Mouse (Mus musculus) CH12.LX (cell line): ENCODE data around the gene Cdcp1. TPM values are rescaled to one million over a fixed set of nuclear protein-coding genes. Genes with fewer than 3 reads are reported as not detected.
A peak's percentile ranks its signal among the peaks of the same experiment; 100 is the strongest.

Experiments used
- DNase-seq: peaks from one replicate; pipeline ENCODE4 v3.0.0-alpha.2; 2013; ENCODE audit errors: extremely low read depth
- H3K27ac ChIP-seq: 2 replicates; pipeline ENCODE4 v1.5.1; 2012; ENCODE audit warnings: low read depth, mild to moderate bottlenecking, control low read depth, moderate library complexity; ENCODE audit not compliant: insufficient read depth
- H3K27me3 ChIP-seq: replicated peaks from 2 replicates; pipeline ENCODE3; 2012; ENCODE audit warnings: inconsistent platforms
- H3K36me3 ChIP-seq, 2 experiments: replicated peaks in 1 of 2; 2 replicates each; pipeline versions ENCODE3 to v1.6.1; 2012; ENCODE audit warnings: inconsistent platforms in 1 of 2, low read length in 1 of 2, mild to moderate bottlenecking in 1 of 2, mixed read lengths in 1 of 2, moderate library complexity in 1 of 2; ENCODE audit not compliant: control insufficient read depth in 1 of 2, insufficient read depth in 1 of 2
- H3K4me1 ChIP-seq, 2 experiments: 2 replicates each; pipeline ENCODE4 v1.6.1; 2012; ENCODE audit warnings: inconsistent platforms in 1 of 2, moderate library complexity in 1 of 2; ENCODE audit not compliant: insufficient read depth in 2 of 2, control insufficient read depth in 1 of 2
- H3K4me2 ChIP-seq: 2 replicates; pipeline ENCODE4 v1.6.1; 2012; ENCODE audit warnings: low read depth, mild to moderate bottlenecking, control low read depth; ENCODE audit not compliant: poor library complexity, insufficient read depth, severe bottlenecking
- H3K4me3 ChIP-seq, 3 experiments: fragments of 150-350 bp in 1 of 3; sonication (generic) in 1 of 3; replicated peaks in 1 of 3; 2 replicates each; pipeline versions ENCODE3 to v1.5.1; 2011 to 2012; ENCODE audit warnings: low read depth in 2 of 3, low read length in 2 of 3, mild to moderate bottlenecking in 2 of 3, moderate library complexity in 2 of 3, control low read depth in 1 of 3, improper control_type of control experiment in 1 of 3, inconsistent platforms in 1 of 3, mixed read lengths in 1 of 3; ENCODE audit not compliant: poor library complexity in 1 of 3
- H3K79me2 ChIP-seq: replicated peaks from 2 replicates; pipeline ENCODE4 v1.6.1; 2012; ENCODE audit warnings: mild to moderate bottlenecking, moderate library complexity; ENCODE audit not compliant: control insufficient read depth, poor library complexity, insufficient read depth, severe bottlenecking; ENCODE audit errors: extremely low read depth
- H3K9ac ChIP-seq: 2 replicates; pipeline ENCODE4 v1.6.1; 2012; ENCODE audit warnings: low read depth, mild to moderate bottlenecking, control low read depth, moderate library complexity; ENCODE audit not compliant: insufficient read depth
- H3K9me3 ChIP-seq: replicated peaks from 2 replicates; pipeline ENCODE3; 2012; ENCODE audit warnings: low read length, inconsistent platforms, mixed read lengths
- CHD2 ChIP-seq: IDR thresholded peaks from 2 replicates; pipeline ENCODE4 v1.6.1; 2011; ENCODE audit warnings: low read length, improper control_type of control experiment
- CTCF ChIP-seq, 2 experiments: IDR thresholded peaks in 1 of 2; conservative IDR thresholded peaks in 1 of 2; 2 replicates each; pipeline ENCODE4 v1.5.1; 2011 to 2012; ENCODE audit warnings: low read depth in 2 of 2, low read length in 2 of 2, improper control_type of control experiment in 1 of 2, inconsistent platforms in 1 of 2, mild to moderate bottlenecking in 1 of 2, moderate library complexity in 1 of 2
- E2F4 ChIP-seq: IDR thresholded peaks from 2 replicates; pipeline ENCODE4 v1.6.1; 2011; ENCODE audit warnings: low read depth, low read length, improper control_type of control experiment; ENCODE audit not compliant: insufficient replicate concordance
- ELF1 ChIP-seq: IDR thresholded peaks from 2 replicates; pipeline ENCODE4 v1.6.1; 2014; ENCODE audit warnings: low read depth, mild to moderate bottlenecking, inconsistent platforms, low read length, improper control_type of control experiment
- EP300 ChIP-seq: IDR thresholded peaks from 2 replicates; pipeline ENCODE4 v1.6.1; 2011; ENCODE audit warnings: low read length, improper control_type of control experiment
- ETS1 ChIP-seq: conservative IDR thresholded peaks from 2 replicates; pipeline ENCODE4 v1.6.1; 2012; ENCODE audit warnings: low read depth, mild to moderate bottlenecking, inconsistent platforms, low read length, improper control_type of control experiment, moderate library complexity
- HCFC1 ChIP-seq: IDR thresholded peaks from 2 replicates; pipeline ENCODE4 v1.6.1; 2012; ENCODE audit warnings: low read depth, mild to moderate bottlenecking, inconsistent platforms, low read length, improper control_type of control experiment
- IRF4 ChIP-seq: IDR thresholded peaks from 2 replicates; pipeline ENCODE4 v1.6.1; 2014; ENCODE audit warnings: low read depth, mild to moderate bottlenecking, inconsistent platforms, low read length, improper control_type of control experiment
- JUN ChIP-seq: IDR thresholded peaks from 2 replicates; pipeline ENCODE4 v1.6.1; 2011; ENCODE audit warnings: low read depth, mild to moderate bottlenecking, low read length, improper control_type of control experiment, moderate library complexity; ENCODE audit not compliant: insufficient read depth
- JUND ChIP-seq: conservative IDR thresholded peaks from 2 replicates; pipeline ENCODE4 v1.6.1; 2011; ENCODE audit warnings: low read depth, low read length, improper control_type of control experiment
- KAT2A ChIP-seq: IDR thresholded peaks from 2 replicates; pipeline ENCODE4 v1.6.1; 2012; ENCODE audit warnings: low read length, improper control_type of control experiment, inconsistent platforms; ENCODE audit not compliant: insufficient replicate concordance
- MAX ChIP-seq: IDR thresholded peaks from 2 replicates; pipeline ENCODE4 v1.6.1; 2011; ENCODE audit warnings: low read length, improper control_type of control experiment
- MEF2A ChIP-seq: IDR thresholded peaks from 2 replicates; pipeline ENCODE4 v1.6.1; 2014; ENCODE audit warnings: low read depth, mild to moderate bottlenecking, inconsistent platforms, low read length, improper control_type of control experiment, borderline replicate concordance
- MXI1 ChIP-seq: IDR thresholded peaks from 2 replicates; pipeline ENCODE4 v1.6.1; 2011; ENCODE audit warnings: mild to moderate bottlenecking, low read depth, low read length, improper control_type of control experiment
- MYC ChIP-seq: IDR thresholded peaks from 2 replicates; pipeline ENCODE4 v1.6.1; 2011; ENCODE audit warnings: low read depth, mild to moderate bottlenecking, improper control_type of control experiment, low read length
- POLR2A ChIP-seq: IDR thresholded peaks from 2 replicates; pipeline ENCODE4 v1.6.1; 2011; ENCODE audit warnings: low read depth, mild to moderate bottlenecking, improper control_type of control experiment, low read length
- RAD21 ChIP-seq: IDR thresholded peaks from 2 replicates; pipeline ENCODE4 v1.6.1; 2011; ENCODE audit warnings: low read depth, mild to moderate bottlenecking, low read length, improper control_type of control experiment, moderate library complexity
- RCOR1 ChIP-seq: conservative IDR thresholded peaks from 2 replicates; pipeline ENCODE4 v1.6.1; 2012; ENCODE audit warnings: low read depth, mild to moderate bottlenecking, inconsistent platforms, low read length, improper control_type of control experiment
- SIN3A ChIP-seq: IDR thresholded peaks from 2 replicates; pipeline ENCODE4 v1.6.1; 2012; ENCODE audit warnings: low read length, improper control_type of control experiment, inconsistent platforms
- SMC3 ChIP-seq: IDR thresholded peaks from 2 replicates; pipeline ENCODE4 v1.6.1; 2011; ENCODE audit warnings: low read depth, low read length, improper control_type of control experiment
- ZC3H11A ChIP-seq: IDR thresholded peaks from 2 replicates; pipeline ENCODE4 v1.6.1; 2012; ENCODE audit warnings: low read depth, mild to moderate bottlenecking, inconsistent platforms, low read length, improper control_type of control experiment
- ZKSCAN1 ChIP-seq: IDR thresholded peaks from 2 replicates; pipeline ENCODE4 v1.6.1; 2012; ENCODE audit warnings: low read depth, inconsistent platforms, low read length, improper control_type of control experiment, borderline replicate concordance
- ZMIZ1 ChIP-seq: IDR thresholded peaks from 2 replicates; pipeline ENCODE4 v1.6.1; 2012; ENCODE audit warnings: low read depth, mild to moderate bottlenecking, inconsistent platforms, low read length, improper control_type of control experiment
- ZNF384 ChIP-seq: IDR thresholded peaks from 2 replicates; pipeline ENCODE4 v1.6.1; 2012; ENCODE audit warnings: low read depth, low read length, improper control_type of control experiment, inconsistent platforms
- dilution Hi-C: fragments of 300-500 bp; cut with MboI; formaldehyde crosslinking; loops from 2 replicates; pipeline ENCODE4 v1.14.3; 2020; ENCODE audit warnings: low sequenced_read_pairs; ENCODE audit not compliant: extremely low pct_unique_long_range_greater_than_20kb, extremely low pct_ligation_motif_present
- in situ Hi-C: fragments of 300-500 bp; cut with MboI; formaldehyde crosslinking; loops from 3 replicates; pipeline ENCODE4 v1.14.3; 2019; ENCODE audit warnings: low sequenced_read_pairs, low pct_ligation_motif_present, low pct_unique_long_range_greater_than_20kb, mixed read lengths
- polyA plus RNA-seq: library from polyadenylated mRNA; unstranded; fragments of >175 nt; gene quantifications from 2 replicates; pipeline ENCODE4 v1.2.1, GENCODE M21; 2012; ENCODE audit warnings: low read depth; ENCODE audit not compliant: insufficient read length
- total RNA-seq, 2 experiments: library from RNA; depleted of rRNA; stranded (reverse); fragments of 300-350 nt in 1 of 2; fragments of >200 nt in 1 of 2; gene quantifications; 2 replicates each; pipeline ENCODE4 v1.2.3; 2012 to 2014

The Cdcp1 gene
- total and polyA plus RNA-seq, 3 experiments, result 3.1 to 5.9 (median 3.6) TPM

GRCm38 (mm10) chr9:123161792-123162191, 54.0 kb downstream of the Cdcp1 start:
- Histone ChIP-seq H3K4me1 (peaks cover 5 to 8% of the 10 kb centered on the region in 2 experiments; a peak in 3 of 4 replicates), H3K9me3 (peaks cover 4% of the 10 kb centered on the region), H3K4me3 (no peak overlapping the region), H3K27ac (no peak overlapping the region), H3K4me2 (no peak overlapping the region), H3K79me2 (no peaks in the 10 kb centered on the region), H3K9ac (no peak overlapping the region), H3K36me3 (peaks cover 0 to 1% of the 10 kb centered on the region in 2 experiments), H3K27me3 (no peaks in the 10 kb centered on the region)
- in situ Hi-C loops, result loop anchor here (5.0 kb wide), 1 partner anchor 96 kb away; no protein-coding TSS in a partner anchor
- dilution Hi-C loops, result no loop called here
- no peak for TF ChIP-seq ZKSCAN1
- no peak for DNase-seq

GRCm38 (mm10) chr9:123159330-123159729, 56.5 kb downstream of the Cdcp1 start:
- H3K27ac ChIP-seq, result no peak overlapping the region
- peaks cover 4% of the 10 kb centered on the region for H3K9me3 ChIP-seq
- TF ChIP-seq MEF2A, result no peak
- 0 out of 2 replicates have a peak, but pooled peaks have one; percentile 8 for TF ChIP-seq JUND
- no peak for TF ChIP-seq E2F4
- peak; percentile 32 for TF ChIP-seq IRF4
- TF ChIP-seq MYC, result 0 out of 2 replicates have a peak, but pooled peaks have one; percentile 20
- no peak for TF ChIP-seq ETS1
- TF ChIP-seq JUN, result no peak
- peak; percentile 96 for TF ChIP-seq SMC3
- peak; percentile 85 for TF ChIP-seq ZC3H11A
- no peak for TF ChIP-seq ELF1
- no peak for TF ChIP-seq RCOR1
- TF ChIP-seq ZNF384, result no peak
- no peak for TF ChIP-seq MAX
- no peak for TF ChIP-seq ZMIZ1
- TF ChIP-seq RAD21, result peak; percentile 100
- TF ChIP-seq CHD2, result no peak
- TF ChIP-seq HCFC1, result no peak
- TF ChIP-seq MXI1, result no peak
- TF ChIP-seq KAT2A, result no peak
- TF ChIP-seq EP300, result no peak
- TF ChIP-seq SIN3A, result peak; percentile 69; the same call in 1 of the 2 replicates
- no peak for TF ChIP-seq POLR2A
- peak; percentile 85 to 97 for TF ChIP-seq CTCF (conservative IDR thresholded peaks at IDR 0.05 in 1 of 2, IDR thresholded peaks at IDR 0.05 in 1 of 2; ENCODE audit: low read depth in 2 of 2, low read length in 2 of 2)
- TF ChIP-seq, all 38 proteins: peak for 8
- DNase-seq, result peak; percentile 78
- H3K4me3 ChIP-seq, result no peak overlapping the region
- H3K4me1 ChIP-seq, result peaks cover 5 to 8% of the 10 kb centered on the region in 2 experiments; a peak in 3 of 4 replicates
- H3K27me3 ChIP-seq, result no peaks in the 10 kb centered on the region
- peaks cover 0 to 3% of the 10 kb centered on the region in 2 experiments for H3K36me3 ChIP-seq
- H3K9ac ChIP-seq, result no peak overlapping the region
- in situ Hi-C loops (loop anchor here (10.0 kb wide), 1 partner anchor 295 kb away; no protein-coding TSS in a partner anchor), dilution Hi-C loops (no loop called here)
- H3K79me2 ChIP-seq, result no peaks in the 10 kb centered on the region
- peak overlapping the region; percentile 73 for H3K4me2 ChIP-seq
